Mouse (Mus musculus): Measurements from ENCODE around the gene Slc22a5. TPM values are rescaled to one million over a fixed set of nuclear protein-coding genes. Genes with fewer than 3 reads are reported as not detected.
"Not testable (repeated sequence)": the region's sequence is repeated elsewhere in the genome, so short reads cannot be mapped to it uniquely, and the experiment has no call there.

The Slc22a5 gene
- 12.6 and 14.1 TPM in 2 replicates for polyA plus RNA-seq (2015; fragmentation: Nextera tagmentation; extraction: Ambion mirVana)

- Histone ChIP-seq H3K9me3 (replicated peaks) (no peaks in the 10 kb centered on the region), H3K27me3 (no peaks in the 10 kb centered on the region), H3K4me1 (peaks cover 45% of the 10 kb centered on the region), H3K9ac (peak within 1 kb of the TSS; percentile 67), H3K36me3 (no peaks in the 10 kb centered on the region), H3K27ac (peak within 1 kb of the TSS; percentile 90), H3K4me3 (replicated peaks) (peak within 1 kb of the TSS; percentile 65), H3K4me2 (peak within 1 kb of the TSS; percentile 93)
- peak; percentile 98 for ATAC-seq (replicated peaks; ENCODE audit: low FRiP score)
- 5% methylated on average over 62 of the region's 63 CpGs for whole genome bisulfite sequencing
These were observed at the start of gene Slc22a5 for GRCm38 (mm10) chr11:53891505-53892451. Slc22a5 (minus strand) TSS chr11:53891660.

- H3K27ac ChIP-seq; H3K4me2 ChIP-seq; ATAC-seq (replicated peaks; ENCODE audit: low FRiP score); H3K4me1 ChIP-seq; H3K36me3 ChIP-seq; H3K27me3 ChIP-seq; H3K4me3 ChIP-seq (replicated peaks); H3K9ac ChIP-seq; H3K9me3 ChIP-seq (replicated peaks): not testable (repeated sequence)
- WGBS = 68% methylated on average over 4 of the region's 4 CpGs
These were observed 40.5 kb upstream of the Slc22a5 start for GRCm38 (mm10) chr11:53931944-53932318.

GRCm38 (mm10) chr11:53931091-53931943 lies 39.9 kb upstream of the Slc22a5 start:
- Histone ChIP-seq H3K4me2 (no peak overlapping the region), H3K4me1 (0 out of 2 replicates have a peak, but pooled peaks cover 5% of the 10 kb centered on the region), H3K36me3 (no peaks in the 10 kb centered on the region), H3K9me3 (replicated peaks) (no peaks in the 10 kb centered on the region), H3K27me3 (no peaks in the 10 kb centered on the region), H3K9ac (no peak overlapping the region), H3K27ac (no peak overlapping the region), H3K4me3 (replicated peaks) (no peak overlapping the region)
- 30% methylated on average over 17 of the region's 17 CpGs for WGBS
- ATAC-seq (replicated peaks; ENCODE audit: low FRiP score) = no peak

DNA sequence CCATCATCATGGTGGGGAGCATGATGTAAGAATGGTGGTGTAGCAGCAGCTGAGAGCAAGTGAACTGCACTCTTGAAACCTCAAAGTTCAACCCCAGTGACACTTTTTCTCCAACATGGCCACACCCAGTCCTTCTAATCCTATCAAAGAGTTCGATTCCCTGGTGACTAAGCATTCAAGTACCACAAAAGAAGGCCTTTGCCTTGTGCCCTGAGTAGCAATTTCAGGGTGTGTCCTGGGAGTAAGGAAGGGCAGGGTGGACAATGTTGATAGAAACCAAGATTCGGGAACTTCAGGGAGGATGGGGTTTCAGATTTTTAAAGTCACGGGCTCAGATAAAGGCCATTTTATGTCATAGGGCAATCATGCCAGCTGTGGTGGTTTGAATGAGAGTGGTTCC lies 38.3 kb upstream of the Slc22a5 start:
- Histone ChIP-seq H3K4me1 (0 out of 2 replicates have a peak, but pooled peaks cover 5% of the 10 kb centered on the region), H3K9ac (no peak overlapping the region), H3K4me2 (no peak overlapping the region), H3K4me3 (replicated peaks) (no peak overlapping the region), H3K36me3 (no peaks in the 10 kb centered on the region), H3K27me3 (no peaks in the 10 kb centered on the region), H3K9me3 (replicated peaks) (no peaks in the 10 kb centered on the region), H3K27ac (no peak overlapping the region)
- 83% methylated on average over 3 of the region's 3 CpGs for WGBS
- no peak for ATAC-seq (replicated peaks; ENCODE audit: low FRiP score)

- H3K36me3 ChIP-seq = no peaks in the 10 kb centered on the region
- H3K9me3 ChIP-seq (replicated peaks) = no peaks in the 10 kb centered on the region
- ATAC-seq (replicated peaks; ENCODE audit: low FRiP score) = no peak
- H3K4me1 ChIP-seq = 0 out of 2 replicates have a peak, but pooled peaks cover 5% of the 10 kb centered on the region
- no peaks in the 10 kb centered on the region for H3K27me3 ChIP-seq
- no peak overlapping the region for H3K4me3 ChIP-seq (replicated peaks)
- WGBS = 83% methylated on average over 3 of the region's 3 CpGs
- H3K27ac ChIP-seq = no peak overlapping the region
- H3K9ac ChIP-seq = no peak overlapping the region
- no peak overlapping the region for H3K4me2 ChIP-seq
These were observed 37.1 kb upstream of the Slc22a5 start for GRCm38 (mm10) chr11:53928585-53928984.

GRCm38 (mm10) chr11:53926303-53926702 lies 34.8 kb upstream of the Slc22a5 start:
- Histone ChIP-seq H3K9me3 (replicated peaks) (no peaks in the 10 kb centered on the region), H3K36me3 (no peaks in the 10 kb centered on the region), H3K4me1 (0 out of 2 replicates have a peak, but pooled peaks cover 4% of the 10 kb centered on the region), H3K4me2 (no peak overlapping the region), H3K4me3 (replicated peaks) (no peak overlapping the region), H3K27ac (no peak overlapping the region), H3K27me3 (no peaks in the 10 kb centered on the region), H3K9ac (no peak overlapping the region)
- ATAC-seq (replicated peaks; ENCODE audit: low FRiP score) = no peak
- WGBS = 95% methylated on average over 5 of the region's 5 CpGs

GRCm38 (mm10) chr11:53918851-53919250 lies 27.4 kb upstream of the Slc22a5 start:
- H3K27ac ChIP-seq = no peak overlapping the region
- H3K4me2 ChIP-seq = no peak overlapping the region
- H3K9me3 ChIP-seq (replicated peaks) = no peaks in the 10 kb centered on the region
- no peaks in the 10 kb centered on the region for H3K36me3 ChIP-seq
- ATAC-seq (replicated peaks; ENCODE audit: low FRiP score) = no peak
- no peak overlapping the region for H3K4me3 ChIP-seq (replicated peaks)
- no peaks in the 10 kb centered on the region for H3K4me1 ChIP-seq
- no peaks in the 10 kb centered on the region for H3K27me3 ChIP-seq
- 92% methylated on average over 4 of the region's 4 CpGs for WGBS
- no peak overlapping the region for H3K9ac ChIP-seq

DNA sequence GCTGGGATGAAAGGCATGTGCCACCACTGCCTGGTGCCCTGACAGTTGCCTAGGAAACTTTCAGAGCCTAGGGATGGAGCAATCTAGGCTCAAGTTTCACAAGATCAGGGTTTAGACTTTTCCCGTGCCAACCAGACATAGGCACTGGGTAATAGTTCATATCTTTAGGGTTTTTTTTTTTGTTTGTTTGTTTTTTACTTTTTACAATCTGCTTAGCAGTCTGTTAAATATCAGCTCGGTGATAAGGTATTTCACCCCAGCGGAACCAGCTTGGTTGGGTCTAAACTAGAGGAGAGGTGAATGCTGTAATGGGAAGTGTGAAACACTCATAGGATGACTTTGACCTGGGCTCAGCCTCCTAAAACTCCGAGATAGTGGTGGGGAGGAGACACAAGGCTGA lies 19.6 kb upstream of the Slc22a5 start:
- Histone ChIP-seq H3K9ac (no peak overlapping the region), H3K4me2 (no peak overlapping the region), H3K9me3 (replicated peaks) (no peaks in the 10 kb centered on the region), H3K4me3 (replicated peaks) (no peak overlapping the region), H3K36me3 (no peaks in the 10 kb centered on the region), H3K4me1 (no peaks in the 10 kb centered on the region), H3K27ac (no peak overlapping the region), H3K27me3 (no peaks in the 10 kb centered on the region)
- 66% methylated on average over 4 of the region's 4 CpGs for WGBS
- ATAC-seq (replicated peaks; ENCODE audit: low FRiP score) = no peak

DNA sequence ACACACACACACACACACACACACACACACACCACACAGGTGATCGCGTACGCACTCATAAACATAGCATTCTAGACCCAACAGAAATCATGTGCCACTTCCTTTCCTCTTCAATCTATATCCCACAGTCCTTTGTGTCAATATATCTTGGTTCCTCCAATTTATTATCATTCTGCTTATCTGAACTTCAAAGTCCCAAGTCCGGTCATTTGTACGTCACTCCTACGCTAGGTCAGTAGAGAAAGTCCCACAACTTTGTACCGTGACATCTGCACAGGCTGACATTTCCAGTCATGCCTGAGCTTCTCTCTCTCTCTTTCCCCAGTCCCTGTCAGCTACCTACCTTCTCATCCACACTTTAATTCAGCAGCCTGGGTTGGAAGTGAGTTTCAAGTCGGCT lies 17.2 kb upstream of the Slc22a5 start:
- Histone ChIP-seq H3K9me3 (replicated peaks) (no peaks in the 10 kb centered on the region), H3K9ac (no peak overlapping the region), H3K27ac (no peak overlapping the region), H3K36me3 (no peaks in the 10 kb centered on the region), H3K4me1 (peaks cover 13% of the 10 kb centered on the region), H3K4me2 (no peak overlapping the region), H3K27me3 (no peaks in the 10 kb centered on the region), H3K4me3 (replicated peaks) (no peak overlapping the region)
- no peak for ATAC-seq (replicated peaks; ENCODE audit: low FRiP score)
- 83% methylated on average over 8 of the region's 8 CpGs for WGBS

DNA sequence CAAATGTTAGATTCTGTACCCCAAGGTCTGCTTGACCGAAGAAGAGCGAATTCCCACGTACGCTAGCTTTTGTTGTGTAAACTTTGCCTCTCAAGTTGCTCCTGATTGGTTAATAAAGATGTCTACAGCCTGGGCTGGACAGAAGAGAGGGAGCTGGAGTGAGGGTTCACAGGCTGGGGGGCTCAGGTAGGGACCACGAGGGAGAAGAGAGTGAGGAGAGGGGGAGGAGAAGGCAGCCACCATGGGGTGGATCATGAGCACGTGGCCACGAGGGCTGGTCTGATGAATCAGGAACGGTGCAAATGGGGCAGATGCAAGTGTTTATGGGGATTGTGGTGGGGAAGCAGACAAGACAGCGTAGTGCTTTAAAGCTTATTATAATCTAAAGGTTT lies 13.1 kb upstream of the Slc22a5 start:
- no peaks in the 10 kb centered on the region for H3K36me3 ChIP-seq
- peak; percentile 61 for ATAC-seq (replicated peaks; ENCODE audit: low FRiP score)
- H3K4me3 ChIP-seq (replicated peaks) = no peak overlapping the region
- WGBS = 59% methylated on average over 9 of the region's 9 CpGs
- H3K27ac ChIP-seq = peak overlapping the region; percentile 62
- no peak overlapping the region for H3K9ac ChIP-seq
- no peaks in the 10 kb centered on the region for H3K27me3 ChIP-seq
- peak overlapping the region; percentile 29; the same call in 1 of the 2 replicates for H3K4me2 ChIP-seq
- H3K4me1 ChIP-seq = peaks cover 20% of the 10 kb centered on the region
- H3K9me3 ChIP-seq (replicated peaks) = no peaks in the 10 kb centered on the region

DNA sequence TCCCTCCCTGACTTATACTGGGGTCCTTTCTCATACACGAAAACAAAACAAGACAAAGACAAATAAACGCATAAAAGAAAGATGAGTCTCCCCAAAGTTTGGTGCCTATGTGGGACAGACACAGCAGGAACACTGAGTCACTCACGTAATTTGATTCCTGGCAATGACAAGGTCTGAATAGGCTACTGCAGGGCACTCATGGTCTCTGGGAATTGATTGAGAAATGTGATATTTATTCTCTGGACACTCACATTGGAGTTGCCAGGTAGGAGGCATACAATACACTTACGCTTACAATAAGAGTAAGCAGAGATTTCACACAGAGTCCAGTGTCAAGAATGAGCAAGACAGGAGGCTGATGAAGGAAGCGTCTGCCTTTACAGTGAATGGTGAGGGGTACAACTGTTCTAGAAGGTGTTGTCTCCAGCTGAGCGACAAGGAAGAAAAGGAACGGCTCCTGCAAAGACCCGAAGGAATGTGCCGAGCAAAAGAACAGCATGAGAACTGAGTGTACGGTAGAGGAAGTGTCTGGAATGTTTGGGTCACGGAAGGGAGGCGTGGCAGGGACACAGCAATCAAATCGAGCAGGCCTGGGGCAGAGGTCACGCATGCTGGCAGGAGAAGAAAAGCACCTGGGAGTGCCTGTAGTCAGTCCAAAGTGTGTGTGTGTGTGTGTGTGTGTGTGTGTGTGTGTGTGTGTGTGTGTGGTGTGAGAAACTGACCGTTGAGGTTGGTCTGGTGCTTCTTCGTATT lies 12.5 kb upstream of the Slc22a5 start:
- peak; percentile 86 for ATAC-seq (replicated peaks; ENCODE audit: low FRiP score)
- 21% methylated on average over 16 of the region's 16 CpGs for WGBS
- H3K27ac ChIP-seq = peak overlapping the region; percentile 62
- no peaks in the 10 kb centered on the region for H3K9me3 ChIP-seq (replicated peaks)
- H3K9ac ChIP-seq = no peak overlapping the region
- H3K27me3 ChIP-seq = no peaks in the 10 kb centered on the region
- no peaks in the 10 kb centered on the region for H3K36me3 ChIP-seq
- H3K4me3 ChIP-seq (replicated peaks) = no peak overlapping the region
- H3K4me1 ChIP-seq = peaks cover 20% of the 10 kb centered on the region
- peak overlapping the region; percentile 29 for H3K4me2 ChIP-seq
